Mouse (Mus musculus) CH12.LX (cell line): ENCODE results near the gene Schip1.

Experiments
- CHD1 ChIP-seq: IDR thresholded peaks from 2 replicates; pipeline ENCODE4 v1.6.1; 2012; ENCODE audit warnings: low read depth, low read length, improper control_type of control experiment, inconsistent platforms
- CTCF ChIP-seq, 2 experiments: IDR thresholded peaks in 1 of 2; conservative IDR thresholded peaks in 1 of 2; 2 replicates each; pipeline ENCODE4 v1.5.1; 2011 to 2012; ENCODE audit warnings: low read depth in 2 of 2, low read length in 2 of 2, improper control_type of control experiment in 1 of 2, inconsistent platforms in 1 of 2, mild to moderate bottlenecking in 1 of 2, moderate library complexity in 1 of 2
- MYC ChIP-seq: IDR thresholded peaks from 2 replicates; pipeline ENCODE4 v1.6.1; 2011; ENCODE audit warnings: low read depth, mild to moderate bottlenecking, improper control_type of control experiment, low read length
- NELFE ChIP-seq: IDR thresholded peaks from 2 replicates; pipeline ENCODE4 v1.6.1; 2011; ENCODE audit warnings: low read depth, low read length, improper control_type of control experiment
- ZMIZ1 ChIP-seq: IDR thresholded peaks from 2 replicates; pipeline ENCODE4 v1.6.1; 2012; ENCODE audit warnings: low read depth, mild to moderate bottlenecking, inconsistent platforms, low read length, improper control_type of control experiment

DNA sequence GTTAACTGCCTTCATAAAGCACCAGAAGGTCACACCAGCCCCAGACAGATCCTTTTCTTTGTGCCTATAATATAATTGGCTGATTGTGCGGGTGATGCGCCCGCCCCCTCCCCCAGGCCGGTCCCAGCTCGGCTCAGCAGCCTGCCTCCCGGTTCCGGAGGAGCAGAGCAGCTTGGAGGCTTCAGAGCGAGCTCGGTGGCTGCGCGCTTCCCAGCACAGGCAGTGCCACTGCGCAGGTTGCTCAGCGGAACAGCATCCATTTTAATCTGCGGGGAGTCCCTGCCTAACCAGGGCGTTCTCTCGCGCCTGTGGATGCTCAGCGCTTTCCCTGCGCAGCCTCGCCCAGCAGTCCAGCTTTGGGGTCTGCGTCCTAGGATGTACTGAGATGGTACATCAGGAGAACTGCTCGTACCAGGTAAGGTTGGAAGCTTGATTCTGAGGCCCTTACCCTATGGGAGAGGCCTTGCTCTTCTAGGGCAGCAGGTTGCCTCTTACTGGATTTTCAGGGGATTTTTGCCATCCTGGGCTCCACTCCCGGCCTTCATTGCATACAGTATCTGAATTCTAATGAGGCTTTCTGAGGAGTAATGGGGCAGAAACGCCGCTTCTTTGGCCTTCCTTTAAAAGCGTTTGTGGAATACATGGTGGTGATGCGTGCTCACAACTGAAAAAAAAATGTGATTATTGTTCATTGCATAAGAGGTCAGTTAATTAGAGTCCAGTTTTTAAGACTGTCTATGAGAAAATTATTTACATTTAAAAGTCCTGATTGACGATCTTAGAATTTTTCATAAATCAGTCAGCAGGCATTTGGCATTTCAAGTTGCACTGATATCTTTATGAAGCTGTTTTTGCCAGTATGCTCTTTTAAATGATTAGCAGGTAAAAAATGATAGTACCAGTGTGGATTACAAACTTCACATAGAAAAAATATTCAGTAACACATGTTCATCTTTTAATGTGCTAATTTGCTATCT is 507.9 kb downstream of the Schip1 start:
- TF ChIP-seq ZMIZ1 (no peak), MYC (no peak), CTCF (conservative IDR thresholded peaks at IDR 0.05 in 1 of 2, IDR thresholded peaks at IDR 0.05 in 1 of 2; ENCODE audit: low read depth in 2 of 2, low read length in 2 of 2) (no peak), CHD1 (no peak), NELFE (no peak)
